Mouse (Mus musculus): ENCODE measurements around the gene Stim2. TPM values are rescaled to one million over a fixed set of nuclear protein-coding genes. Genes with fewer than 3 reads are reported as not detected.

The Stim2 gene
- polyA plus RNA-seq, 1 experiment from 2014 or later, result 19.6 TPM

- Histone ChIP-seq H3K4me1 (ENCODE audit: insufficient read depth, low read length) (peaks cover 10% of the 10 kb centered on the region), H3K4me2 (replicated peaks; ENCODE audit: low read depth, low read length) (no peak overlapping the region), H3K27me3 (ENCODE audit: insufficient read depth, low read length) (no peaks in the 10 kb centered on the region), H3K36me3 (ENCODE audit: insufficient read depth, low read length) (no peaks in the 10 kb centered on the region), H3K9me3 (ENCODE audit: low read length) (no peaks in the 10 kb centered on the region), H3K4me3 (ENCODE audit: low read length) (no peak overlapping the region), H3K27ac (ENCODE audit: low read length) (no peak overlapping the region), H3K9ac (replicated peaks; ENCODE audit: low read length) (no peak overlapping the region)
- ATAC-seq (ENCODE audit: low FRiP score, low TSS enrichment), result no peak
- WGBS, result 90% methylated on average over 5 of the region's 5 CpGs
Observed at GRCm38 (mm10) chr5:54033217-54033616, 34.9 kb downstream of the Stim2 start.

- Histone ChIP-seq H3K4me3 (ENCODE audit: low read length) (no peak overlapping the region), H3K27me3 (ENCODE audit: insufficient read depth, low read length) (no peaks in the 10 kb centered on the region), H3K9ac (replicated peaks; ENCODE audit: low read length) (no peak overlapping the region), H3K36me3 (ENCODE audit: insufficient read depth, low read length) (no peaks in the 10 kb centered on the region), H3K9me3 (ENCODE audit: low read length) (no peaks in the 10 kb centered on the region), H3K4me2 (replicated peaks; ENCODE audit: low read depth, low read length) (no peak overlapping the region), H3K27ac (ENCODE audit: low read length) (no peak overlapping the region), H3K4me1 (ENCODE audit: insufficient read depth, low read length) (peaks cover 11% of the 10 kb centered on the region)
- ATAC-seq (ENCODE audit: low FRiP score, low TSS enrichment), result 0 out of 2 replicates have a peak, but pooled peaks have one; percentile 27
- 47% methylated on average over 1 of the region's 1 CpGs for WGBS
Observed at GRCm38 (mm10) chr5:54034680-54035079, 36.4 kb downstream of the Stim2 start.

- 53% methylated on average over 4 of the region's 4 CpGs for WGBS
- H3K4me3 ChIP-seq (ENCODE audit: low read length), result no peak overlapping the region
- H3K9ac ChIP-seq (replicated peaks; ENCODE audit: low read length), result no peak overlapping the region
Observed at GRCm38 (mm10) chr5:54038615-54039014, 40.3 kb downstream of the Stim2 start.

GRCm38 (mm10) chr5:54040527-54040926, 42.2 kb downstream of the Stim2 start:
- Histone ChIP-seq H3K27me3 (ENCODE audit: insufficient read depth, low read length) (no peaks in the 10 kb centered on the region), H3K4me3 (ENCODE audit: low read length) (no peak overlapping the region), H3K4me1 (ENCODE audit: insufficient read depth, low read length) (peaks cover 25% of the 10 kb centered on the region), H3K9ac (replicated peaks; ENCODE audit: low read length) (no peak overlapping the region), H3K27ac (ENCODE audit: low read length) (no peak overlapping the region), H3K36me3 (ENCODE audit: insufficient read depth, low read length) (no peaks in the 10 kb centered on the region), H3K4me2 (replicated peaks; ENCODE audit: low read depth, low read length) (no peak overlapping the region), H3K9me3 (ENCODE audit: low read length) (no peaks in the 10 kb centered on the region)
- no peak for ATAC-seq (ENCODE audit: low FRiP score, low TSS enrichment)
- WGBS, result 80% methylated on average over 8 of the region's 8 CpGs

More at GRCm38 (mm10) chr5:54038615-54039014, 40.3 kb downstream of the Stim2 start:
- Histone ChIP-seq H3K36me3 (ENCODE audit: insufficient read depth, low read length) (no peaks in the 10 kb centered on the region), H3K4me2 (replicated peaks; ENCODE audit: low read depth, low read length) (no peak overlapping the region), H3K27me3 (ENCODE audit: insufficient read depth, low read length) (no peaks in the 10 kb centered on the region), H3K9me3 (ENCODE audit: low read length) (no peaks in the 10 kb centered on the region), H3K4me1 (ENCODE audit: insufficient read depth, low read length) (peaks cover 33% of the 10 kb centered on the region), H3K27ac (ENCODE audit: low read length) (no peak overlapping the region)
- no peak for ATAC-seq (ENCODE audit: low FRiP score, low TSS enrichment)

GRCm38 (mm10) chr5:54042013-54042412, 43.7 kb downstream of the Stim2 start:
- Histone ChIP-seq H3K4me3 (ENCODE audit: low read length) (no peak overlapping the region), H3K9me3 (ENCODE audit: low read length) (no peaks in the 10 kb centered on the region), H3K9ac (replicated peaks; ENCODE audit: low read length) (no peak overlapping the region), H3K4me2 (replicated peaks; ENCODE audit: low read depth, low read length) (no peak overlapping the region), H3K36me3 (ENCODE audit: insufficient read depth, low read length) (no peaks in the 10 kb centered on the region), H3K4me1 (ENCODE audit: insufficient read depth, low read length) (peaks cover 25% of the 10 kb centered on the region), H3K27me3 (ENCODE audit: insufficient read depth, low read length) (no peaks in the 10 kb centered on the region), H3K27ac (ENCODE audit: low read length) (no peak overlapping the region)
- WGBS, result 46% methylated on average over 7 of the region's 7 CpGs
- peak; percentile 87; the same call in 1 of the 2 replicates for ATAC-seq (ENCODE audit: low FRiP score, low TSS enrichment)

- H3K4me2 ChIP-seq (replicated peaks; ENCODE audit: low read depth, low read length), result no peak overlapping the region
- peaks cover 23% of the 10 kb centered on the region for H3K4me1 ChIP-seq (ENCODE audit: insufficient read depth, low read length)
- H3K9ac ChIP-seq (replicated peaks; ENCODE audit: low read length), result no peak overlapping the region
- no peak overlapping the region for H3K4me3 ChIP-seq (ENCODE audit: low read length)
- H3K27me3 ChIP-seq (ENCODE audit: insufficient read depth, low read length), result no peaks in the 10 kb centered on the region
- no peaks in the 10 kb centered on the region for H3K36me3 ChIP-seq (ENCODE audit: insufficient read depth, low read length)
- no peak overlapping the region for H3K27ac ChIP-seq (ENCODE audit: low read length)
- ATAC-seq (ENCODE audit: low FRiP score, low TSS enrichment), result no peak
- 87% methylated on average over 3 of the region's 3 CpGs for WGBS
- no peaks in the 10 kb centered on the region for H3K9me3 ChIP-seq (ENCODE audit: low read length)
Observed at GRCm38 (mm10) chr5:54045523-54045922, 47.2 kb downstream of the Stim2 start.

- H3K27ac ChIP-seq (ENCODE audit: low read length), result no peak overlapping the region
Observed at GRCm38 (mm10) chr5:54046432-54046831, 48.1 kb downstream of the Stim2 start.

GRCm38 (mm10) chr5:54049145-54049733, 50.9 kb downstream of the Stim2 start:
- Histone ChIP-seq H3K9me3 (ENCODE audit: low read length) (no peaks in the 10 kb centered on the region), H3K4me2 (replicated peaks; ENCODE audit: low read depth, low read length) (no peak overlapping the region), H3K36me3 (ENCODE audit: insufficient read depth, low read length) (peaks cover 7% of the 10 kb centered on the region; the same call in 1 of the 2 replicates), H3K9ac (replicated peaks; ENCODE audit: low read length) (no peak overlapping the region), H3K27me3 (ENCODE audit: insufficient read depth, low read length) (no peaks in the 10 kb centered on the region), H3K27ac (ENCODE audit: low read length) (no peak overlapping the region), H3K4me1 (ENCODE audit: insufficient read depth, low read length) (peaks cover 11% of the 10 kb centered on the region), H3K4me3 (ENCODE audit: low read length) (no peak overlapping the region)
- WGBS, result 29% methylated on average over 4 of the region's 4 CpGs
- ATAC-seq (ENCODE audit: low FRiP score, low TSS enrichment), result no peak

More at GRCm38 (mm10) chr5:54046432-54046831, 48.1 kb downstream of the Stim2 start:
- no peak for ATAC-seq (ENCODE audit: low FRiP score, low TSS enrichment)
- peaks cover 24% of the 10 kb centered on the region for H3K4me1 ChIP-seq (ENCODE audit: insufficient read depth, low read length)
- no peak overlapping the region for H3K4me3 ChIP-seq (ENCODE audit: low read length)
- H3K9me3 ChIP-seq (ENCODE audit: low read length), result no peaks in the 10 kb centered on the region
- H3K27me3 ChIP-seq (ENCODE audit: insufficient read depth, low read length), result no peaks in the 10 kb centered on the region
- H3K36me3 ChIP-seq (ENCODE audit: insufficient read depth, low read length), result no peaks in the 10 kb centered on the region
- 63% methylated on average over 1 of the region's 1 CpGs for WGBS
- no peak overlapping the region for H3K9ac ChIP-seq (replicated peaks; ENCODE audit: low read length)
- no peak overlapping the region for H3K4me2 ChIP-seq (replicated peaks; ENCODE audit: low read depth, low read length)

GRCm38 (mm10) chr5:54049940-54050339, 51.6 kb downstream of the Stim2 start:
- Histone ChIP-seq H3K9me3 (ENCODE audit: low read length) (no peaks in the 10 kb centered on the region), H3K4me1 (ENCODE audit: insufficient read depth, low read length) (peaks cover 11% of the 10 kb centered on the region), H3K4me2 (replicated peaks; ENCODE audit: low read depth, low read length) (no peak overlapping the region), H3K27ac (ENCODE audit: low read length) (no peak overlapping the region), H3K4me3 (ENCODE audit: low read length) (no peak overlapping the region), H3K27me3 (ENCODE audit: insufficient read depth, low read length) (no peaks in the 10 kb centered on the region), H3K36me3 (ENCODE audit: insufficient read depth, low read length) (peaks cover 8% of the 10 kb centered on the region), H3K9ac (replicated peaks; ENCODE audit: low read length) (no peak overlapping the region)
- no peak for ATAC-seq (ENCODE audit: low FRiP score, low TSS enrichment)
- WGBS, result 50% methylated on average over 5 of the region's 5 CpGs

- peaks cover 11% of the 10 kb centered on the region for H3K36me3 ChIP-seq (ENCODE audit: insufficient read depth, low read length)
- no peak overlapping the region for H3K9ac ChIP-seq (replicated peaks; ENCODE audit: low read length)
- no peak for ATAC-seq (ENCODE audit: low FRiP score, low TSS enrichment)
- 73% methylated on average over 3 of the region's 3 CpGs for WGBS
- peaks cover 11% of the 10 kb centered on the region for H3K4me1 ChIP-seq (ENCODE audit: insufficient read depth, low read length)
- no peaks in the 10 kb centered on the region for H3K9me3 ChIP-seq (ENCODE audit: low read length)
- no peaks in the 10 kb centered on the region for H3K27me3 ChIP-seq (ENCODE audit: insufficient read depth, low read length)
- no peak overlapping the region for H3K4me2 ChIP-seq (replicated peaks; ENCODE audit: low read depth, low read length)
- no peak overlapping the region for H3K4me3 ChIP-seq (ENCODE audit: low read length)
- no peak overlapping the region for H3K27ac ChIP-seq (ENCODE audit: low read length)
Observed at GRCm38 (mm10) chr5:54051056-54051455, 52.8 kb downstream of the Stim2 start.
